Mouse (Mus musculus) testis, postnatal 10 days (tissue): ENCODE data around the gene Map4k2.
A peak's percentile ranks its signal among the peaks of the same experiment; 100 is the strongest.

Experiments used
- DNase-seq: peaks from one replicate; pipeline ENCODE4 v3.0.0; 2021; ENCODE audit warnings: low spot score

The Map4k2 gene

GRCm38 (mm10) chr19:6380411-6381166, 39.7 kb downstream of the Map4k2 start:
- DNase-seq, result no peak

GRCm38 (mm10) chr19:6381238-6381637, 40.3 kb downstream of the Map4k2 start:
- no peak for DNase-seq

- DNase-seq, result no peak
These were observed 41.5 kb downstream of the Map4k2 start for GRCm38 (mm10) chr19:6382323-6382924.

- no peak for DNase-seq
These were observed 42.5 kb downstream of the Map4k2 start for GRCm38 (mm10) chr19:6383470-6383869.

GRCm38 (mm10) chr19:6384128-6384527, 43.2 kb downstream of the Map4k2 start, which contains the start of gene Pygm:
Gene Pygm (plus strand): TSS chr19:6384399.
- peak; percentile 86 for DNase-seq

GRCm38 (mm10) chr19:6384954-6385353, 44.0 kb downstream of the Map4k2 start:
- no peak for DNase-seq

GRCm38 (mm10) chr19:6385419-6385818, 44.5 kb downstream of the Map4k2 start:
- no peak for DNase-seq

- no peak for DNase-seq
These were observed 44.9 kb downstream of the Map4k2 start for GRCm38 (mm10) chr19:6385821-6386220.

GRCm38 (mm10) chr19:6386234-6386633, 45.3 kb downstream of the Map4k2 start:
- no peak for DNase-seq

GRCm38 (mm10) chr19:6388006-6388405, 47.1 kb downstream of the Map4k2 start:
- no peak for DNase-seq

- no peak for DNase-seq
These were observed 48.9 kb downstream of the Map4k2 start for GRCm38 (mm10) chr19:6389803-6390202.

GRCm38 (mm10) chr19:6390251-6390650, 49.3 kb downstream of the Map4k2 start:
- DNase-seq, result no peak

- no peak for DNase-seq
These were observed 51.9 kb downstream of the Map4k2 start for GRCm38 (mm10) chr19:6392743-6393393.

GRCm38 (mm10) chr19:6393637-6394036, 52.7 kb downstream of the Map4k2 start:
- DNase-seq, result no peak

- no peak for DNase-seq
These were observed 55.3 kb downstream of the Map4k2 start for GRCm38 (mm10) chr19:6396237-6396636.

GRCm38 (mm10) chr19:6397582-6398249, 56.8 kb downstream of the Map4k2 start:
- DNase-seq, result no peak

GRCm38 (mm10) chr19:6398447-6399284, 57.7 kb downstream of the Map4k2 start:
- peak; percentile 85 for DNase-seq

- peak; percentile 75 for DNase-seq
These were observed 58.6 kb downstream of the Map4k2 start, which contains the start of gene Rasgrp2 for GRCm38 (mm10) chr19:6399285-6400095. Gene Rasgrp2 (plus strand): TSS chr19:6399340.

GRCm38 (mm10) chr19:6400096-6401086, 59.5 kb downstream of the Map4k2 start:
- peak; percentile 71 for DNase-seq
